Mouse (Mus musculus): ENCODE results near the gene Slc26a9.
"Not testable (repeated sequence)": the region's sequence is repeated elsewhere in the genome, so short reads cannot be mapped to it uniquely, and the experiment has no call there.

Gene Slc26a9

GRCm38 (mm10) chr1:131770656-131771055, 26.8 kb downstream of the Slc26a9 start:
- peak; percentile 74 for DNase-seq

GRCm38 (mm10) chr1:131771440-131771839, 27.6 kb downstream of the Slc26a9 start:
- no peak for DNase-seq

- no peak for DNase-seq
Measured at GRCm38 (mm10) chr1:131794591-131794990, 50.8 kb downstream of the Slc26a9 start.

GRCm38 (mm10) chr1:131795171-131795570, 51.3 kb downstream of the Slc26a9 start:
- no peak for DNase-seq

- peak; percentile 11 for DNase-seq
Measured at GRCm38 (mm10) chr1:131797202-131797909, 53.5 kb downstream of the Slc26a9 start, which contains the start of gene Pm20d1. Gene Pm20d1 (plus strand): TSS chr1:131797381.

- no peak for DNase-seq
Measured at GRCm38 (mm10) chr1:131800001-131800400, 56.2 kb downstream of the Slc26a9 start.

GRCm38 (mm10) chr1:131801071-131801470, 57.2 kb downstream of the Slc26a9 start:
- no peak for DNase-seq

- no peak for DNase-seq
Measured at GRCm38 (mm10) chr1:131802652-131803051, 58.8 kb downstream of the Slc26a9 start.

- no peak for DNase-seq
Measured at GRCm38 (mm10) chr1:131804166-131804565, 60.3 kb downstream of the Slc26a9 start.

GRCm38 (mm10) chr1:131808986-131809385, 65.2 kb downstream of the Slc26a9 start:
- DNase-seq: no peak

GRCm38 (mm10) chr1:131809651-131810050, 65.8 kb downstream of the Slc26a9 start:
- no peak for DNase-seq

GRCm38 (mm10) chr1:131811393-131811792, 67.6 kb downstream of the Slc26a9 start:
- DNase-seq: no peak

- no peak for DNase-seq
Measured at GRCm38 (mm10) chr1:131812006-131812405, 68.2 kb downstream of the Slc26a9 start.

- DNase-seq: no peak
Measured at GRCm38 (mm10) chr1:131812631-131813295, 68.9 kb downstream of the Slc26a9 start.

- no peak for DNase-seq
Measured at GRCm38 (mm10) chr1:131813731-131814130, 69.9 kb downstream of the Slc26a9 start.

GRCm38 (mm10) chr1:131814191-131814590, 70.4 kb downstream of the Slc26a9 start:
- DNase-seq: no peak

- DNase-seq: no peak
Measured at GRCm38 (mm10) chr1:131816886-131817285, 73.1 kb downstream of the Slc26a9 start.

- not testable (repeated sequence) for DNase-seq
Measured at GRCm38 (mm10) chr1:131820353-131820752, 76.5 kb downstream of the Slc26a9 start.

- no peak for DNase-seq
Measured at GRCm38 (mm10) chr1:131820887-131821328, 77.1 kb downstream of the Slc26a9 start.
